Comparison of ENCODE assay signal across 14 mouse cellular contexts in the genomic region with DNA sequence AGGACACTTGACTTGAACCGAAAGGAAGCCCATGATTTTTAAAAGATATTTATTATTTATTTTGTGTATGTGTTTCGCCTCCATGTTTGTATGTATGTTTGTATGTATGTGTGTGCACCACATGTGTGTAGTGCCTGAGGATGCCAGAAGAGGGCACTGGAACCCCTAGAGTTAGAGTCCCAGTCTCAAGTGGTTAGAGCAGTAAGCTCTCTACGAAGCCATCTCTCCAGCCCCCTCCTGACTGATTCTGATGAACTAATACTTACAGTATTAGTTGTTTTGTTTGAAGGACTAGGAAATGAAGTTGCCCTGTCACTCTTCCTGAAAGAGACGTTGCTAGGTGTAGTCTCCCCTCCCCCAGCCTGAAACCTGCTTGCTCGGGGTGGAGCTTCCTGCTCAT. TPM values are rescaled to one million over a fixed set of nuclear protein-coding genes. Genes with fewer than 3 reads are reported as not detected.
DNase-seq lines count a peak whose midpoint lies in the region; ATAC-seq and TF ChIP-seq lines count a peak whose summit lies in the region.
"Had no signal": no experiment of that assay in that cellular context is flagged by ENCODE, and none has a peak within 500 bp of the region (broad histone marks: within the 10 kb centered on the region; RNA-seq: fewer than 3 reads in every experiment).

No protein-coding gene starts in this region.

- WGBS in lung, postnatal 0 days: 63% methylated on average over 5 of the region's 5 CpGs
- WGBS in midbrain, embryonic 13.5 days: 57% methylated on average over 5 of the region's 5 CpGs
- 58% methylated on average over 5 of the region's 5 CpGs for WGBS in hindbrain, embryonic 14.5 days

- no peak overlapping the region for H3K27ac ChIP-seq in lung, postnatal 0 days (ENCODE audit: low read length)
- H3K27ac ChIP-seq in ES-E14 (ENCODE audit: insufficient read depth, low read depth, low read length, poor library complexity, severe bottlenecking): peak overlapping the region; percentile 15; the same call in 1 of the 2 replicates
- no peak overlapping the region for H3K27ac ChIP-seq in midbrain, embryonic 13.5 days
- no peak overlapping the region for H3K27ac ChIP-seq in hindbrain, embryonic 14.5 days
- H3K27ac ChIP-seq: limb, embryonic 12.5 days; macrophage had no signal

- TF ChIP-seq EP300 in lung, postnatal 0 days (IDR thresholded peaks at IDR 0.05): no peak

- DNase-seq in lung, postnatal 0 days (ENCODE audit: low spot score): no peak
- no peak for DNase-seq in lung, adult 18-20 months
- peak; percentile 67 for DNase-seq in ES-E14 (ENCODE audit: low read depth, low spot score)
- DNase-seq in c-Kit-negative CD71-positive TER-119-positive erythroid progenitor cells, embryonic 14.5 days (ENCODE audit: low read depth, low spot score): peak; percentile 62
- no peak for DNase-seq in kidney, adult 9 months
- no peak for DNase-seq in hindbrain, embryonic 14.5 days (ENCODE audit: low spot score)
- DNase-seq: cerebellum, postnatal 25 days; kidney, adult 18-20 months; thymus, adult 2 months had no signal

- peak; percentile 32 for TF ChIP-seq CTCF in lung, postnatal 0 days (IDR thresholded peaks at IDR 0.05)

- ATAC-seq in lung, postnatal 0 days: 0 out of 2 replicates have a peak, but pooled peaks have one; percentile 26
- ATAC-seq in midbrain, embryonic 13.5 days: no peak
- no peak for ATAC-seq in hindbrain, embryonic 14.5 days (ENCODE audit: low FRiP score)

- no peaks in the 10 kb centered on the region for H3K9me3 ChIP-seq in lung, postnatal 0 days (ENCODE audit: low read length)
- no peaks in the 10 kb centered on the region for H3K9me3 ChIP-seq in ES-E14 (ENCODE audit: control insufficient read depth, insufficient read depth, low read depth, low read length)
- no peaks in the 10 kb centered on the region for H3K9me3 ChIP-seq in megakaryocyte, embryonic 14.5 days
- H3K9me3 ChIP-seq in midbrain, embryonic 13.5 days: no peaks in the 10 kb centered on the region
- no peaks in the 10 kb centered on the region for H3K9me3 ChIP-seq in hindbrain, embryonic 14.5 days (ENCODE audit: control insufficient read depth, low read length)

- no peak overlapping the region for H3K4me3 ChIP-seq in lung, postnatal 0 days (ENCODE audit: low read depth, low read length)
- H3K4me3 ChIP-seq in ES-E14 (ENCODE audit: insufficient read depth in 1 of 2, low read depth in 1 of 2, low read length in 2 of 2, poor library complexity in 1 of 2, severe bottlenecking in 1 of 2): peak overlapping the region in 1 of 2 experiments; percentile 31; a peak in 2 of 4 replicates
- H3K4me3 ChIP-seq in megakaryocyte, embryonic 14.5 days (replicated peaks): peak overlapping the region; percentile 84
- H3K4me3 ChIP-seq in midbrain, embryonic 13.5 days (replicated peaks): no peak overlapping the region
- no peak overlapping the region for H3K4me3 ChIP-seq in hindbrain, embryonic 14.5 days (replicated peaks; ENCODE audit: low read length)
- H3K4me3 ChIP-seq: limb, embryonic 12.5 days had no signal

- in situ Hi-C loops in ES-E14 (cut with MboI; ENCODE audit: low sequenced_read_pairs in 2 of 2, unreplicated experiment in 2 of 2): no loop called here

- no peak overlapping the region for H3K4me2 ChIP-seq in lung, postnatal 0 days (replicated peaks; ENCODE audit: low read depth, low read length)
- H3K4me2 ChIP-seq in midbrain, embryonic 13.5 days (replicated peaks): no peak overlapping the region
- H3K4me2 ChIP-seq in hindbrain, embryonic 14.5 days (replicated peaks): no peak overlapping the region
- H3K4me2 ChIP-seq: limb, embryonic 12.5 days had no signal

- no peaks in the 10 kb centered on the region for H3K4me1 ChIP-seq in lung, postnatal 0 days (ENCODE audit: insufficient read depth, low read depth, low read length)
- no peaks in the 10 kb centered on the region for H3K4me1 ChIP-seq in ES-E14 (ENCODE audit: control insufficient read depth in 2 of 2, insufficient read depth in 2 of 2, low read length in 2 of 2, poor library complexity in 1 of 2)
- H3K4me1 ChIP-seq in megakaryocyte, embryonic 14.5 days: peaks cover 17% of the 10 kb centered on the region
- no peaks in the 10 kb centered on the region for H3K4me1 ChIP-seq in midbrain, embryonic 13.5 days (replicated peaks)
- no peaks in the 10 kb centered on the region for H3K4me1 ChIP-seq in hindbrain, embryonic 14.5 days (replicated peaks; ENCODE audit: control insufficient read depth, insufficient read depth, low read length)
- H3K4me1 ChIP-seq: limb, embryonic 12.5 days had no signal

- H3K27me3 ChIP-seq in lung, postnatal 0 days (replicated peaks; ENCODE audit: insufficient read depth, low read length): no peaks in the 10 kb centered on the region
- no peaks in the 10 kb centered on the region for H3K27me3 ChIP-seq in megakaryocyte, embryonic 14.5 days (replicated peaks)
- no peaks in the 10 kb centered on the region for H3K27me3 ChIP-seq in midbrain, embryonic 13.5 days
- H3K27me3 ChIP-seq in hindbrain, embryonic 14.5 days (ENCODE audit: control insufficient read depth, insufficient read depth, low read length): no peaks in the 10 kb centered on the region
- H3K27me3 ChIP-seq: limb, embryonic 12.5 days had no signal

- no peak overlapping the region for H3K9ac ChIP-seq in lung, postnatal 0 days (replicated peaks; ENCODE audit: low read depth)
- no peak overlapping the region for H3K9ac ChIP-seq in ES-E14 (ENCODE audit: insufficient read depth, low read depth, low read length, poor library complexity, severe bottlenecking)
- no peak overlapping the region for H3K9ac ChIP-seq in midbrain, embryonic 13.5 days (replicated peaks)
- no peak overlapping the region for H3K9ac ChIP-seq in hindbrain, embryonic 14.5 days
- H3K9ac ChIP-seq: limb, embryonic 12.5 days had no signal

- H3K36me3 ChIP-seq in lung, postnatal 0 days (ENCODE audit: insufficient read depth, low read length): no peaks in the 10 kb centered on the region
- no peaks in the 10 kb centered on the region for H3K36me3 ChIP-seq in ES-E14 (ENCODE audit: control insufficient read depth, insufficient read depth, low read length, poor library complexity, severe bottlenecking)
- H3K36me3 ChIP-seq in megakaryocyte, embryonic 14.5 days (replicated peaks; ENCODE audit: low read length): no peaks in the 10 kb centered on the region
- H3K36me3 ChIP-seq in midbrain, embryonic 13.5 days: no peaks in the 10 kb centered on the region
- H3K36me3 ChIP-seq in hindbrain, embryonic 14.5 days (replicated peaks; ENCODE audit: control insufficient read depth, insufficient read depth): no peaks in the 10 kb centered on the region
- H3K36me3 ChIP-seq: limb, embryonic 12.5 days had no signal

TF ChIP-seq in ES-E14, 5 proteins besides CTCF, POLR2A, EP300 and RAD21:
- TF ChIP-seq ZC3H11A (IDR thresholded peaks at IDR 0.05; ENCODE audit: borderline replicate concordance, low read depth, low read length): 0 out of 2 replicates have a peak, but pooled peaks have one; percentile 11
- TF ChIP-seq CHD2 (IDR thresholded peaks at IDR 0.05; ENCODE audit: low read depth, low read length): no peak

RNA-seq across cellular contexts. Expression of a gene that starts 5.6 kb away (rescaled TPM):
- polyA plus RNA-seq in lung, postnatal 0 days (2015; fragmentation: Nextera tagmentation; extraction: Ambion mirVana): 15.3 and 22.2 TPM in 2 replicates
- 186 and 305 TPM in 2 replicates for total RNA-seq in ES-E14 (2012; rRNA removed)
- 10.9 TPM in 1 of 2 replicates, not detected in the other for polyA plus RNA-seq in megakaryocyte, embryonic 14.5 days (2012; ENCODE audit: insufficient read depth, low replicate concordance)
- 16.9 and 18.2 TPM in 2 replicates for polyA plus RNA-seq in midbrain, embryonic 13.5 days (2015; fragmentation: Nextera tagmentation; extraction: Ambion mirVana)
- 11.1 and 13.3 TPM in 2 replicates for polyA plus RNA-seq in hindbrain, embryonic 14.5 days (2014; fragmentation: Nextera tagmentation; extraction: Ambion mirVana)

RNA-seq across cellular contexts. Expression of a gene that starts 14.0 kb away (rescaled TPM):
- polyA plus RNA-seq in lung, postnatal 0 days (2015; fragmentation: Nextera tagmentation; extraction: Ambion mirVana): 0.06 TPM in 1 of 2 replicates, not detected in the other
- 0.22 TPM in 1 of 2 replicates, not detected in the other for total RNA-seq in ES-E14 (2012; rRNA removed)
- polyA plus RNA-seq in megakaryocyte, embryonic 14.5 days (2012; ENCODE audit: insufficient read depth, low replicate concordance): 0.16 TPM in 1 of 2 replicates, not detected in the other
- not detected in 2 replicates for polyA plus RNA-seq in midbrain, embryonic 13.5 days (2015; fragmentation: Nextera tagmentation; extraction: Ambion mirVana)
- not detected in 2 replicates for polyA plus RNA-seq in hindbrain, embryonic 14.5 days (2014; fragmentation: Nextera tagmentation; extraction: Ambion mirVana)
- total RNA-seq: hematopoietic stem cell, adult 5-6 weeks had no signal
- polyA plus RNA-seq: limb, embryonic 12.5 days; macrophage; thymus, adult 2 months had no signal

RNA-seq across cellular contexts. Expression of a gene that starts 15.4 kb away (rescaled TPM):
- polyA plus RNA-seq in lung, postnatal 0 days (2015; fragmentation: Nextera tagmentation; extraction: Ambion mirVana): 123 and 126 TPM in 2 replicates
- 80.6 and 88.0 TPM in 2 replicates for total RNA-seq in ES-E14 (2012; rRNA removed)
- 65.2 and 119 TPM in 2 replicates for polyA plus RNA-seq in megakaryocyte, embryonic 14.5 days (2012; ENCODE audit: insufficient read depth, low replicate concordance)
- 63.5 and 68.2 TPM in 2 replicates for polyA plus RNA-seq in midbrain, embryonic 13.5 days (2015; fragmentation: Nextera tagmentation; extraction: Ambion mirVana)
- 80.3 and 87.5 TPM in 2 replicates for polyA plus RNA-seq in hindbrain, embryonic 14.5 days (2014; fragmentation: Nextera tagmentation; extraction: Ambion mirVana)

RNA-seq across cellular contexts. Expression of a gene that starts 38.0 kb away (rescaled TPM):
- 42.9 and 44.8 TPM in 2 replicates for polyA plus RNA-seq in lung, postnatal 0 days (2015; fragmentation: Nextera tagmentation; extraction: Ambion mirVana)
- 100 and 120 TPM in 2 replicates for total RNA-seq in ES-E14 (2012; rRNA removed)
- polyA plus RNA-seq in megakaryocyte, embryonic 14.5 days (2012; ENCODE audit: insufficient read depth, low replicate concordance): 6.4 and 13.0 TPM in 2 replicates
- polyA plus RNA-seq in midbrain, embryonic 13.5 days (2015; fragmentation: Nextera tagmentation; extraction: Ambion mirVana): 128 TPM in 2 replicates
- 134 and 140 TPM in 2 replicates for polyA plus RNA-seq in hindbrain, embryonic 14.5 days (2014; fragmentation: Nextera tagmentation; extraction: Ambion mirVana)

RNA-seq across cellular contexts. Expression of a gene that starts 55.6 kb away (rescaled TPM):
- 11.3 and 12.8 TPM in 2 replicates for polyA plus RNA-seq in lung, postnatal 0 days (2015; fragmentation: Nextera tagmentation; extraction: Ambion mirVana)
- total RNA-seq in ES-E14 (2012; rRNA removed): 21.8 and 22.7 TPM in 2 replicates
- polyA plus RNA-seq in megakaryocyte, embryonic 14.5 days (2012; ENCODE audit: insufficient read depth, low replicate concordance): 0.20 TPM in 1 of 2 replicates, not detected in the other
- 32.1 and 32.3 TPM in 2 replicates for polyA plus RNA-seq in midbrain, embryonic 13.5 days (2015; fragmentation: Nextera tagmentation; extraction: Ambion mirVana)
- 31.8 and 37.3 TPM in 2 replicates for polyA plus RNA-seq in hindbrain, embryonic 14.5 days (2014; fragmentation: Nextera tagmentation; extraction: Ambion mirVana)

Comparison
In these comparisons a context has a peak if more than half of its experiments do, and no peak if none do; other contexts are left out.
1. DNase-seq: peak in ES-E14 (single experiment) and c-Kit-negative CD71-positive TER-119-positive erythroid progenitor cells, embryonic 14.5 days (single experiment); none in lung, postnatal 0 days (single experiment), lung, adult 18-20 months (0 of 2), kidney, adult 9 months (single experiment) and hindbrain, embryonic 14.5 days (single experiment).